Mouse (Mus musculus): ENCODE results near the gene Tspan14. TPM values are rescaled to one million over a fixed set of nuclear protein-coding genes. Genes with fewer than 3 reads are reported as not detected.
A peak's percentile ranks its signal among the peaks of the same experiment; 100 is the strongest.

The Tspan14 gene
- polyA plus RNA-seq, 1 experiment from 2014 or later, result 109 TPM

DNA sequence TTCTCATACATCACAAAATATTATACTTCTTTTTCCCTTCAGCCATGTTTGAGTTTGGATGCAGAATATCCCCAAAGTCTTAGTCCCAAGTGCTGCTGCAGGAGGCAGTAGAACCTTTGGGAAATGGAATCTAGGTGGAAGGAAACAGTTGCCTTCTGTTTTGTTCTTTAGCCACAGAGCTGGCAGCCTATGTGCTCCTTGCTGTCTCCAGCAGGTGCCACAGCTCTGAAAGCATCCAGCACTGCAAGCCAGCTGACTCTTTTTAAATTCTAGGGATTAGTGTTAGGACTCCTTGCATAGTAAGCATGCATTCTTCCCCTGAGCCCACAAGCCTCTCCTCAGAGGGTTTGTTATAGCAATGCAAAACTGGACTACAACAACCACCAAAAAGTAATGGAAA lies 55.1 kb downstream of the Tspan14 start:
- Histone ChIP-seq H3K4me3 (replicated peaks) (no peak overlapping the region), H3K27ac (no peak overlapping the region), H3K36me3 (peaks cover 84% of the 10 kb centered on the region), H3K9me3 (replicated peaks) (no peaks in the 10 kb centered on the region), H3K4me1 (peaks cover 30% of the 10 kb centered on the region), H3K27me3 (no peaks in the 10 kb centered on the region), H3K9ac (no peak overlapping the region), H3K4me2 (no peak overlapping the region)
- no peak for ATAC-seq (replicated peaks; ENCODE audit: low FRiP score)

DNA sequence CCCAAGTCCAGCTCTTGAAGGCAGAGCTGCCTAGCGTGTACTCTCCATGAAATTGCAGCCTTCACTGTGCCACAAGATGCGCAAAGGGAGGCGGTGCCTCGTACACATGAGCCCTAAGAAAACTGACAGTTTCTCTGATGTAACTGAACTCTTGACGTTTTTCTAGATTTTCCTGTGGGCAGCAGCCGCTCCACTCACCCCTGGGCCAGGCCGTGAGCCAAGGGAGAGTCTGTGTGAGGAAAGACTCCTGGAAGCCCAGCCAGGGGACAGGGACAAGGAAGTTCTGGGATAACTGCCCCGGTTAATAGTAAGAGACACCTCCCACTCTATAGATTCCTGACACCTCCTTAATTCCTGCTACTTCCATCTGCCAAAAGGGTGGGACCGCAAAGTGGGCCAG lies 57.8 kb downstream of the Tspan14 start:
- peaks cover 30% of the 10 kb centered on the region for H3K4me1 ChIP-seq
- no peak for ATAC-seq (replicated peaks; ENCODE audit: low FRiP score)
- H3K4me2 ChIP-seq, result no peak overlapping the region
- no peak overlapping the region for H3K27ac ChIP-seq
- H3K4me3 ChIP-seq (replicated peaks), result no peak overlapping the region
- peaks cover 78% of the 10 kb centered on the region for H3K36me3 ChIP-seq
- H3K27me3 ChIP-seq, result no peaks in the 10 kb centered on the region
- H3K9me3 ChIP-seq (replicated peaks), result no peaks in the 10 kb centered on the region
- 82% methylated on average over 9 of the region's 9 CpGs for WGBS
- H3K9ac ChIP-seq, result no peak overlapping the region

DNA sequence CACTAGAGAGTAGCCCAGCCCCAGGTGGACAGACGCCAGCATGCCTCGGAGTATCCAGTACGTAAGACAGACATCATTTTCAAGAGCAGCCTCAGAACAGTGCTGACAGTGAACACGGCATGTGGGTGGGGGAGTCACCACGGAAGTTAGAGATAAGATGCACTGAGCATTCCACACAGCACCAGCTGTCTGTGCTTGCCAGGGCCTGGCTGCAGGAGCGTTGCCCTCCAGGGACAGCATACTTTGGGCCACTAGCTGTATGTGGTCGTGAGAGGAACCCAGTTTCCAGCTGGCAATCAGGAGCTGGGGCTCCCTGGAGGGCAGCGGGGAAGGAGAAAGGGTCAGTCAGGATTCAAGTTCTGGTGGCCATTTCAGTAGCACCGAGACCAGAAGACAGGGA lies 59.8 kb downstream of the Tspan14 start:
- WGBS, result 80% methylated on average over 9 of the region's 9 CpGs
- Histone ChIP-seq H3K27me3 (no peaks in the 10 kb centered on the region), H3K4me2 (no peak overlapping the region), H3K9ac (no peak overlapping the region), H3K36me3 (peaks cover 63% of the 10 kb centered on the region), H3K4me3 (replicated peaks) (no peak overlapping the region), H3K4me1 (peaks cover 38% of the 10 kb centered on the region), H3K9me3 (replicated peaks) (no peaks in the 10 kb centered on the region), H3K27ac (no peak overlapping the region)
- ATAC-seq (replicated peaks; ENCODE audit: low FRiP score), result no peak

DNA sequence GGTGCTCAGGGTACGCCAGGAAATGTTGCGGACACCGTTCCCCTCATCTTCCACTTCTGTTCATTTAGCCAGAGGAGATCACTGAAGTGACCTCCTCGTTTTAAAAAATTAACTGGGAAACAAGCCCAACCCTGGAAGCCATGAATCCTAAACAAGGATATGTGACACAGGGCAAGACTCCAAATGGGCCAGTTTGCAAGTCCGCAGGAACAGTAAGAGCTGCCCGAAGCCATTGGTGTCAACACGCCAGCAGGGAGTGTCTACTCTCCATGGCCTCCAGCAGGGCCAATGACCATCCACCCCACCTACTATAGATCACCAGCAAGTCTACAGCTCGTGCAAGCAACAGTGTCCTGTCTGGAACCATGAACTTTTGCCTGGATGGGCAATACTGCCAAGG lies 60.8 kb downstream of the Tspan14 start:
- Histone ChIP-seq H3K4me3 (replicated peaks) (no peak overlapping the region), H3K36me3 (peaks cover 54% of the 10 kb centered on the region), H3K4me1 (peaks cover 45% of the 10 kb centered on the region), H3K27me3 (no peaks in the 10 kb centered on the region), H3K9ac (no peak overlapping the region), H3K4me2 (no peak overlapping the region), H3K27ac (no peak overlapping the region), H3K9me3 (replicated peaks) (no peaks in the 10 kb centered on the region)
- ATAC-seq (replicated peaks; ENCODE audit: low FRiP score), result no peak
- WGBS, result 85% methylated on average over 8 of the region's 8 CpGs

DNA sequence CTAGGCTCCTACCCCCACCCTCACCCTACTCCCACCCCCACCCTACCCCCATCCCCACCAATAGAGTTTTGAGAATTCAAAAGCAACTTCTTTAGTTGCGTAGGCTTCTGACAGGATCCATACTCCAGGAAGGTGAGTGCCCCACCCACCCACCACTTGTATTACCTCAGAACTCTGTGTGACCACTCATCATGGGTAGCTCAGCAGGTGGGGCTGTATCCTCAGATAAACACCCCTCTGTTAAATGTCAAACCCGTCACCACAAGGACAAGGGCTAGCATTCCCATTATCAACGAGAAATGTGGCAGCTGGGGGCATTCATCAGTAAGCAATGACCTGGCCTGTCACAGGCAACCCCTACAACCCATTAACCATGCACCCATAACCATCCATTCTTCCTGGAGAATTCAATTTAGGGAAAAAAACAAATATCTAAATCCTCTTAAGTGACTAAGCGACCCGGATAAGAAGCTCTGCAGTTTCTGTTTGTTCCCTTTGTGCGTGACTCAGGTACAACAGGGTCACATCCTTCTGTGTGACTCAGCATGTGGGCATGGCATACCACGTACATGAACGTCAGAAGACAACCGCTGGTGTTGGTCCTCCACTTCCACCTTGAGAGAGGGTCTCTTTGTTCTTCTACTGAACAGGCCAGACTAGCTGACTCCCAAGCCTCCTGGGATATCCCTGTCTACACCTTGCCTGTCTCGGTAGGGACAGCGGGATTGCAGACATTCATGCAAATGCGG lies 64.1 kb downstream of the Tspan14 start:
- ATAC-seq (replicated peaks; ENCODE audit: low FRiP score), result no peak
- H3K4me1 ChIP-seq, result peaks cover 70% of the 10 kb centered on the region
- no peak overlapping the region for H3K4me3 ChIP-seq (replicated peaks)
- H3K4me2 ChIP-seq, result no peak overlapping the region
- no peak overlapping the region for H3K9ac ChIP-seq
- H3K27ac ChIP-seq, result peak overlapping the region; percentile 78
- H3K27me3 ChIP-seq, result no peaks in the 10 kb centered on the region
- 66% methylated on average over 12 of the region's 12 CpGs for WGBS
- no peaks in the 10 kb centered on the region for H3K9me3 ChIP-seq (replicated peaks)
- peaks cover 20% of the 10 kb centered on the region for H3K36me3 ChIP-seq

DNA sequence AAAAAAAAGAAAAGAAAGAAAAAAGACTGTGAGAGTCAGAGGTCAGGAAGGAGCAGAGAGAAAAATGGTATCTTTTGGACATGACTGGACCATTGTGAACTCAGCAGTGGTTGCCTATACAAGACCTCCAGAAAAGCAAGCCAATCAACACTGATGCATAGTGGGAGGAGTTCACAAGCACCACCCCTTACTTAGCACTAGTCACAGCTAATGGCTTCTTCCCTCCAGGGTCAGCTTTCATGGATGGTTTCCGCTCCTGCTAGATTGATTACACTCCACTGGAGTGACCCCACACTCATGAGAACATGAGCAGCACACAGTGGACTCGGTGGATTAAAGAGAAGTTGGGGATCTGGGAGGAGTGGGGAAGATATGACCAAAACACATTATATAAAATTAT lies 66.3 kb downstream of the Tspan14 start:
- Histone ChIP-seq H3K27me3 (no peaks in the 10 kb centered on the region), H3K9me3 (replicated peaks) (no peaks in the 10 kb centered on the region), H3K36me3 (peaks cover 1% of the 10 kb centered on the region; the same call in 1 of the 2 replicates), H3K4me1 (peaks cover 63% of the 10 kb centered on the region), H3K9ac (no peak overlapping the region), H3K4me2 (no peak overlapping the region), H3K27ac (peak overlapping the region; percentile 66), H3K4me3 (replicated peaks) (no peak overlapping the region)
- peak; percentile 55 for ATAC-seq (replicated peaks; ENCODE audit: low FRiP score)
- WGBS, result 31% methylated on average over 2 of the region's 2 CpGs

DNA sequence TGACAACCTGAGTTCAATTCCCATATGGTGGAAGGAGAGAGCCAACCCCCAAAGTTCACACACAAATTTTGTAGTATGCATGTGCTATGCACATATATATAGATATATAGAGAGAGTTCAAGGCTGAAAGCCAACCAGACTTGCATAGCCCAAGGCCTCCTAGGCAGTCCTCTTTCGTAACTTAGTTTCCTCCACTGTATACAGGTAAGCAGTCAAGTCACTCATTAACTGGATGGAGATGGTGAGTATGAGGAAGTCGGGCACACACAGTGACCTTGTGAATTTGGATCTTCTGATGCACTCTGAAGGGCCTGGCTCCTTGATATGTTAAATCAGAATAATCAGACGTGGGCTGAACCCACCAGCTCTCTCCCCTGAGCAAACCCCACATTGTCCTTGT lies 68.7 kb downstream of the Tspan14 start:
- WGBS, result 85% methylated on average over 3 of the region's 3 CpGs
- Histone ChIP-seq H3K4me3 (replicated peaks) (no peak overlapping the region), H3K9me3 (replicated peaks) (no peaks in the 10 kb centered on the region), H3K27ac (no peak overlapping the region), H3K36me3 (no peaks in the 10 kb centered on the region), H3K27me3 (no peaks in the 10 kb centered on the region), H3K4me2 (no peak overlapping the region), H3K4me1 (peaks cover 55% of the 10 kb centered on the region), H3K9ac (no peak overlapping the region)
- no peak for ATAC-seq (replicated peaks; ENCODE audit: low FRiP score)

DNA sequence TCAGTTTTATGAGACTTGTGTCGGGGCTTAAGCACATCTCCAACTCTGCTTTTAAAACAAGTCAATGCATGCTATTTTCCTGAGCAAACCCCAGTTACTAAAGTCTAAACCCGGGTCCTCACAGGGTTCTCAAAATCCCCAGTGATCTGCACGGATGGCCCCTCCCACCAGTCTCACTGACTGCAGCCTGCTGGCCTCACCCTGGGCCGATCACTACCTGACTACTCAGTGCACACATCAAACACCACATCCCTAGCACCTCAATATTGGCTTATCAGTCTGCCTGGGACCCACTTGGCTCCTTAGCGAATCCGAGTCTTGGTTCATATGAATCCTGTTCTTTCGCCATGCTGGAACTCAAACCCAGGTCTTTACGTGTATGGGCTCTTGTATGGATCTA lies 70.9 kb downstream of the Tspan14 start:
- Histone ChIP-seq H3K36me3 (no peaks in the 10 kb centered on the region), H3K27me3 (no peaks in the 10 kb centered on the region), H3K4me2 (no peak overlapping the region), H3K9ac (no peak overlapping the region), H3K27ac (no peak overlapping the region), H3K4me1 (peaks cover 45% of the 10 kb centered on the region), H3K4me3 (replicated peaks) (no peak overlapping the region), H3K9me3 (replicated peaks) (no peaks in the 10 kb centered on the region)
- WGBS, result 74% methylated on average over 8 of the region's 8 CpGs
- ATAC-seq (replicated peaks; ENCODE audit: low FRiP score), result no peak

DNA sequence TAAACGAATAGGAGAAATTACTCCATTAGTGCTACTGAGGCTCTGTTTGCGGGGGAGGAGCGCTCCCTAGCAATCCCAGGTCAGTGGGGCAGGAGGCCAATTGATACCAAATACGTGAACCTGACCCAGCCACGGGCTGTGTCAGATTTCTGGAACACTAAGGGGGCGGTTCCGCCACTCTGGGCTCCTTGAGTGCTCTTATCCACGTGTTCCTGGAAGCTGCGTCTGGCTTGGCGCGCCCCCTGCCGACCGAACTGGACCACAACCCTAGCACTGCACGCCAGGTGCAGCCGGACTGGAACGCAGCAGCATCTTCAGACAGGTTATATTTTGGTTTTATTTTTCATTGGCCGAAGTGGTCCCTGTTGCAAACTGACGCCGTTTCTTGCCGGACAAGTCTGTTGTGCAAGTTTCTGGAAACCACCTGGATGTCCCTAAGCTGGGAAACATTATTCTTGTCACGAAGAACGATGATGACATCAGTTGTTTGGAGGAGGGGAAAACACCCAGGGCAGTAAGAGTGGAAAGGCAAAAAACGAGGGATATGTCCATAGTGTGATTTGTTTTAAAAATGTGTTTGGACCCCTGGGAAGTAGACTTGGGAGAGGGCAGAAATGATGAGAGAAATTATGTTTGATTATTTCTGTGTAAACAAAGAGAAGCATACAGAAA lies 71.9 kb downstream of the Tspan14 start:
- no peaks in the 10 kb centered on the region for H3K36me3 ChIP-seq
- WGBS, result 9% methylated on average over 23 of the region's 23 CpGs
- peak overlapping the region; percentile 19 for H3K4me3 ChIP-seq (replicated peaks)
- ATAC-seq (replicated peaks; ENCODE audit: low FRiP score), result peak; percentile 80
- no peaks in the 10 kb centered on the region for H3K9me3 ChIP-seq (replicated peaks)
- no peak overlapping the region for H3K9ac ChIP-seq
- peak overlapping the region; percentile 29; the same call in 1 of the 2 replicates for H3K27ac ChIP-seq
- peak overlapping the region; percentile 55 for H3K4me2 ChIP-seq
- peaks cover 36% of the 10 kb centered on the region for H3K4me1 ChIP-seq
- H3K27me3 ChIP-seq, result no peaks in the 10 kb centered on the region

DNA sequence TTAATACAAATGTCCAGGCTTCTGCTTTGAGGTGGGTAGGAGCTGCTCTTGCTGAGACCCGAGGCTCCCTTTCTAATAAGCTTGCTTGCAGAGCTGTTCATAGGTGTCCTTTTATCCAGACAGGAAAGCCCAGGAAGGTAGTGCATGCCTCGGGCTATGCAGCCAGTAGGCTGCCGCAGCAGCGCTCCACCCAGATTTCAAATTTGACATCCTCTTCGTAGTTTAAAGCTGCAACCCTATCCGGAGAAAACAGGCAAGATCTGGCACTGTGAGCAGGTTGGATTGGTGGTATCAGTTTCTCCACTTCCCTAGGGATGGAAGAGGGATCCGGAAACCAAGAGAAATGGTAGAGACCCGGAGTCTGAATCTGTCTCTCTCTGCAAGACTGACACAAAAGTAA lies 72.7 kb downstream of the Tspan14 start:
- WGBS, result 50% methylated on average over 8 of the region's 8 CpGs
- Histone ChIP-seq H3K4me1 (peaks cover 28% of the 10 kb centered on the region), H3K4me2 (peak overlapping the region; percentile 55; the same call in 1 of the 2 replicates), H3K9ac (no peak overlapping the region), H3K27ac (peak overlapping the region; percentile 29; the same call in 1 of the 2 replicates), H3K4me3 (replicated peaks) (no peak overlapping the region), H3K9me3 (replicated peaks) (no peaks in the 10 kb centered on the region), H3K27me3 (no peaks in the 10 kb centered on the region), H3K36me3 (no peaks in the 10 kb centered on the region)
- ATAC-seq (replicated peaks; ENCODE audit: low FRiP score), result no peak

DNA sequence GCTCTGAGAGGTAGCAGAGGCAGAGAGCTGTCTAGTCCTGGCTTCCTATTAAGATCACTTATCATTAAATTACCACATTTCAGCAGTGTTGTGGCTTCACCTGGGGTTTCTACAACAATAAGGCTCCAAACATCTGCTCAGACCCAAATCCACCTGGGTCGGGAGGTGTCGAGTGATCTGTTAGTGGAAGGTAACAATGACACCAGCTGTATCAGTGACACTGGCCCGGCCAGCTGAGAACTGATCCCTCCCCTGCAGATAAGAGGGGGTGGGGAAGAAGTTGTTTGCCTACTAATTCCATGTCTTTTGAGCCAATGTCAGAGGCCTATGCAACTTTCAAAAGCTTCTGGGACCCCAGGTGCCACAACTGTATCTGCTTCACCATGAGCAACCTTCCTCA lies 73.4 kb downstream of the Tspan14 start, which contains the start of gene Sh2d4b:
Gene Sh2d4b, minus strand, starts transcription at position 71 of the 400 bp plus-strand sequence.
- ATAC-seq (replicated peaks; ENCODE audit: low FRiP score), result no peak; the same call in 1 of the 2 replicates
- peak within 1 kb of the TSS; percentile 55; the same call in 1 of the 2 replicates for H3K4me2 ChIP-seq

DNA sequence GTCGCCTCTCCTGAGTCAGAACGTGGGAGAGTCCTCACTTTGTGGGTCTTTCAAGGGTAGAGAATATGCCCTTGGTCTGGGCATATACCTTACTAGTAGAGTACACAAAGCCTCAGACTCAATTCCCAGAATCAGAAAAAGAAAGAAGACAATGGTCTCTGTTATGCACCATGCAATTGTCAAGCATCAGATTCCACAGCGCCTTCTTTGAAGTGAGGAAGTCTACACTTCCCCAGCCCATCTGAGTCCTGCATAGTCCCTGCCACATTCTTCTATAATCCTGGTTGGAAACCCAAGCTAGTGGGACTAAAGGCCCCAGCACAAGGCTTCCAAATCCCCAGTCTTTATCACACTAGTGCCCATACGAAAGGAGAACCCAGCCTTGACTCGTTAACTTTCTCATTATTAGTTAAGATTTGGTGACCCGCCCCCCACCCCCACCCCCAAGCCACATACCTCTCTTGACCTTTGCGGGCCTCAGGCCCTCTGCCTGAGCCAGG lies 74.2 kb downstream of the Tspan14 start:
- no peak overlapping the region for H3K4me2 ChIP-seq
- no peak overlapping the region for H3K27ac ChIP-seq
- no peak overlapping the region for H3K4me3 ChIP-seq (replicated peaks)
- H3K36me3 ChIP-seq, result no peaks in the 10 kb centered on the region
- 82% methylated on average over 7 of the region's 7 CpGs for WGBS
- H3K4me1 ChIP-seq, result peaks cover 21% of the 10 kb centered on the region
- H3K9ac ChIP-seq, result no peak overlapping the region
- H3K27me3 ChIP-seq, result no peaks in the 10 kb centered on the region
- ATAC-seq (replicated peaks; ENCODE audit: low FRiP score), result no peak
- no peaks in the 10 kb centered on the region for H3K9me3 ChIP-seq (replicated peaks)

More for the DNA sequence above, 73.4 kb downstream of the Tspan14 start, which contains the start of gene Sh2d4b:
- Histone ChIP-seq H3K4me1 (peaks cover 23% of the 10 kb centered on the region), H3K4me3 (replicated peaks) (no peak within 1 kb of the TSS), H3K36me3 (no peaks in the 10 kb centered on the region), H3K9ac (no peak within 1 kb of the TSS), H3K27ac (peak within 1 kb of the TSS; percentile 29; the same call in 1 of the 2 replicates), H3K9me3 (replicated peaks) (no peaks in the 10 kb centered on the region), H3K27me3 (no peaks in the 10 kb centered on the region)
- 53% methylated on average over 3 of the region's 3 CpGs for WGBS

Measured in kidney, embryonic 15.5 days (tissue).